Mouse (Mus musculus) hindbrain, embryonic 11.5 days (tissue): ENCODE results near the gene Ttbk2. TPM values are rescaled to one million over a fixed set of nuclear protein-coding genes. Genes with fewer than 3 reads are reported as not detected.

ENCODE experiments used
- ATAC-seq: fragments of 200-750 bp; cut with Nextera tagmentation; 2 replicates; pipeline ENCODE4 v1.8.0; 2017; ENCODE audit warnings: mild to moderate bottlenecking, moderate TSS enrichment, moderate library complexity; ENCODE audit not compliant: low FRiP score
- DNase-seq: peaks from one replicate; pipeline ENCODE4 v3.0.0-alpha.2; 2015; ENCODE audit warnings: low spot score
- H3K27ac ChIP-seq: fragments of 300-500 bp; sonication (generic); 2 replicates; pipeline ENCODE4 v1.5.1; 2014; ENCODE audit warnings: mild to moderate bottlenecking, low read depth, low read length
- H3K27me3 ChIP-seq: fragments of 300-500 bp; sonication (generic); 2 replicates; pipeline ENCODE4 v1.6.1; 2014; ENCODE audit warnings: mild to moderate bottlenecking, low read length, moderate library complexity, mixed read lengths; ENCODE audit not compliant: control insufficient read depth, insufficient read depth
- H3K36me3 ChIP-seq: fragments of 300-500 bp; sonication (generic); 2 replicates; pipeline ENCODE4 v1.6.1; 2014; ENCODE audit warnings: mild to moderate bottlenecking, low read length, moderate library complexity, mixed read lengths; ENCODE audit not compliant: control insufficient read depth, insufficient read depth
- H3K4me1 ChIP-seq: fragments of 300-500 bp; sonication (generic); replicated peaks from 2 replicates; pipeline ENCODE4 v1.6.1; 2014; ENCODE audit warnings: low read length, mixed read lengths; ENCODE audit not compliant: control insufficient read depth, insufficient read depth
- H3K4me2 ChIP-seq: fragments of 300-500 bp; sonication (generic); replicated peaks from 2 replicates; pipeline ENCODE4 v1.6.1; 2014; ENCODE audit warnings: mild to moderate bottlenecking, low read depth, low read length
- H3K4me3 ChIP-seq: fragments of 300-500 bp; sonication (generic); 2 replicates; pipeline ENCODE4 v1.5.1; 2014; ENCODE audit warnings: low read depth, low read length
- H3K9ac ChIP-seq: fragments of 300-500 bp; sonication (generic); 2 replicates; pipeline ENCODE4 v1.6.1; 2014; ENCODE audit warnings: low read depth, low read length
- H3K9me3 ChIP-seq: fragments of 300-500 bp; sonication (generic); 2 replicates; pipeline ENCODE4 v1.6.1; 2016; ENCODE audit warnings: low read length; ENCODE audit not compliant: control insufficient read depth
- WGBS: fragments of 180-500 bp; shearing (Covaris S2); extraction: QIAGEN DNeasy Blood & Tissue Kit; methylation state at CpG from one replicate; pipeline ENCODE4 v1.1.7; 2014; 5-methylcytosine and 5-hydroxymethylcytosine counted together
- polyA plus RNA-seq: library from polyadenylated mRNA; unstranded; fragments of >200 nt; fragmentation: Nextera tagmentation; extraction: Ambion mirVana; gene quantifications from 2 replicates; pipeline ENCODE4 v1.2.1, GENCODE M21; 2014

Ttbk2 gene
- polyA plus RNA-seq, 1 experiment from 2014 or later = 13.1 TPM

- no peaks in the 10 kb centered on the region for H3K27me3 ChIP-seq
- H3K9me3 ChIP-seq = no peaks in the 10 kb centered on the region
- WGBS = 10% methylated on average over 23 of the region's 23 CpGs
- H3K36me3 ChIP-seq = 0 out of 2 replicates have a peak, but pooled peaks cover under 1% of the 10 kb centered on the region
- DNase-seq = peak; percentile 27
- no peak for ATAC-seq
- H3K9ac ChIP-seq = peak overlapping the region; percentile 91
- peak overlapping the region; percentile 94 for H3K4me2 ChIP-seq
- peak overlapping the region; percentile 96 for H3K4me3 ChIP-seq
- H3K27ac ChIP-seq = no peak overlapping the region
- peaks cover 4% of the 10 kb centered on the region; the same call in 1 of the 2 replicates for H3K4me1 ChIP-seq
Observed at GRCm38 (mm10) chr2:120729775-120730585, 120.4 kb downstream of the Ttbk2 start.

- Histone ChIP-seq H3K27ac (no peak overlapping the region), H3K4me2 (no peak overlapping the region), H3K9me3 (no peaks in the 10 kb centered on the region), H3K27me3 (no peaks in the 10 kb centered on the region), H3K4me3 (no peak overlapping the region), H3K36me3 (0 out of 2 replicates have a peak, but pooled peaks cover 14% of the 10 kb centered on the region), H3K9ac (no peak overlapping the region), H3K4me1 (0 out of 2 replicates have a peak, but pooled peaks cover 2% of the 10 kb centered on the region)
- ATAC-seq = no peak
- 87% methylated on average over 6 of the region's 6 CpGs for WGBS
- DNase-seq = no peak
Observed at GRCm38 (mm10) chr2:120724176-120724575, 126.2 kb downstream of the Ttbk2 start.

- no peak overlapping the region for H3K9ac ChIP-seq
- no peaks in the 10 kb centered on the region for H3K27me3 ChIP-seq
- H3K27ac ChIP-seq = no peak overlapping the region
- no peak overlapping the region for H3K4me3 ChIP-seq
- DNase-seq (no peak), ATAC-seq (no peak)
- no peaks in the 10 kb centered on the region for H3K9me3 ChIP-seq
- H3K36me3 ChIP-seq = 0 out of 2 replicates have a peak, but pooled peaks cover 14% of the 10 kb centered on the region
- 81% methylated on average over 4 of the region's 4 CpGs for WGBS
- 0 out of 2 replicates have a peak, but pooled peaks cover under 1% of the 10 kb centered on the region for H3K4me1 ChIP-seq
- no peak overlapping the region for H3K4me2 ChIP-seq
Observed at GRCm38 (mm10) chr2:120723621-120724020, 126.8 kb downstream of the Ttbk2 start.

GRCm38 (mm10) chr2:120722491-120722890, 127.9 kb downstream of the Ttbk2 start:
- no peak for ATAC-seq
- Histone ChIP-seq H3K9me3 (no peaks in the 10 kb centered on the region), H3K4me3 (no peak overlapping the region), H3K9ac (no peak overlapping the region), H3K36me3 (0 out of 2 replicates have a peak, but pooled peaks cover 14% of the 10 kb centered on the region), H3K27me3 (no peaks in the 10 kb centered on the region), H3K4me1 (no peaks in the 10 kb centered on the region), H3K27ac (no peak overlapping the region), H3K4me2 (no peak overlapping the region)
- no peak for DNase-seq
- WGBS = 85% methylated on average over 8 of the region's 8 CpGs

GRCm38 (mm10) chr2:120721911-120722310, 128.5 kb downstream of the Ttbk2 start:
- Histone ChIP-seq H3K9ac (no peak overlapping the region), H3K36me3 (0 out of 2 replicates have a peak, but pooled peaks cover 14% of the 10 kb centered on the region), H3K27ac (no peak overlapping the region), H3K4me3 (no peak overlapping the region), H3K27me3 (no peaks in the 10 kb centered on the region), H3K4me2 (no peak overlapping the region), H3K9me3 (no peaks in the 10 kb centered on the region), H3K4me1 (no peaks in the 10 kb centered on the region)
- ATAC-seq (no peak), DNase-seq (no peak)
- WGBS = 85% methylated on average over 2 of the region's 2 CpGs

- ATAC-seq (no peak), DNase-seq (no peak)
- no peak overlapping the region for H3K27ac ChIP-seq
- H3K27me3 ChIP-seq = no peaks in the 10 kb centered on the region
- no peak overlapping the region for H3K4me2 ChIP-seq
- H3K9ac ChIP-seq = no peak overlapping the region
- over 99% methylated on average over 6 of the region's 6 CpGs for WGBS
- no peaks in the 10 kb centered on the region for H3K9me3 ChIP-seq
- H3K4me3 ChIP-seq = no peak overlapping the region
- 0 out of 2 replicates have a peak, but pooled peaks cover 16% of the 10 kb centered on the region for H3K36me3 ChIP-seq
- H3K4me1 ChIP-seq = no peaks in the 10 kb centered on the region
Observed at GRCm38 (mm10) chr2:120720821-120721220, 129.6 kb downstream of the Ttbk2 start.

- Histone ChIP-seq H3K4me1 (no peaks in the 10 kb centered on the region), H3K27me3 (no peaks in the 10 kb centered on the region), H3K36me3 (0 out of 2 replicates have a peak, but pooled peaks cover 13% of the 10 kb centered on the region), H3K4me2 (no peak overlapping the region), H3K9me3 (no peaks in the 10 kb centered on the region), H3K9ac (no peak overlapping the region), H3K27ac (no peak overlapping the region), H3K4me3 (no peak overlapping the region)
- ATAC-seq = no peak
- 97% methylated on average over 8 of the region's 8 CpGs for WGBS
- DNase-seq = no peak
Observed at GRCm38 (mm10) chr2:120718496-120718895, 131.9 kb downstream of the Ttbk2 start.

- H3K36me3 ChIP-seq = 0 out of 2 replicates have a peak, but pooled peaks cover 4% of the 10 kb centered on the region
- ATAC-seq = no peak
- H3K27me3 ChIP-seq = no peaks in the 10 kb centered on the region
- no peaks in the 10 kb centered on the region for H3K9me3 ChIP-seq
- no peaks in the 10 kb centered on the region for H3K4me1 ChIP-seq
- no peak overlapping the region for H3K4me3 ChIP-seq
- H3K9ac ChIP-seq = no peak overlapping the region
- 91% methylated on average over 3 of the region's 3 CpGs for WGBS
- H3K27ac ChIP-seq = no peak overlapping the region
- DNase-seq = no peak
- no peak overlapping the region for H3K4me2 ChIP-seq
Observed at GRCm38 (mm10) chr2:120713441-120713840, 137.0 kb downstream of the Ttbk2 start.

GRCm38 (mm10) chr2:120710948-120711347, 139.5 kb downstream of the Ttbk2 start:
- Histone ChIP-seq H3K36me3 (0 out of 2 replicates have a peak, but pooled peaks cover 2% of the 10 kb centered on the region), H3K4me1 (no peaks in the 10 kb centered on the region), H3K27ac (no peak overlapping the region), H3K9ac (no peak overlapping the region), H3K4me3 (no peak overlapping the region), H3K4me2 (no peak overlapping the region), H3K27me3 (no peaks in the 10 kb centered on the region), H3K9me3 (no peaks in the 10 kb centered on the region)
- no peak for ATAC-seq
- DNase-seq = no peak
- WGBS = 95% methylated on average over 3 of the region's 3 CpGs
